Mouse (Mus musculus) megakaryocyte, embryonic 14.5 days (primary cell): ENCODE data around the gene Gramd1b.

Experiments
- FLI1 ChIP-seq: IDR thresholded peaks from 2 replicates; pipeline ENCODE4 v1.6.1; 2012; ENCODE audit warnings: low read length, inconsistent platforms, mixed read lengths
- GATA1 ChIP-seq: IDR thresholded peaks from 3 replicates; pipeline ENCODE4 v1.6.1; 2012; ENCODE audit warnings: mixed read lengths, low read length, inconsistent platforms, borderline replicate concordance

DNA sequence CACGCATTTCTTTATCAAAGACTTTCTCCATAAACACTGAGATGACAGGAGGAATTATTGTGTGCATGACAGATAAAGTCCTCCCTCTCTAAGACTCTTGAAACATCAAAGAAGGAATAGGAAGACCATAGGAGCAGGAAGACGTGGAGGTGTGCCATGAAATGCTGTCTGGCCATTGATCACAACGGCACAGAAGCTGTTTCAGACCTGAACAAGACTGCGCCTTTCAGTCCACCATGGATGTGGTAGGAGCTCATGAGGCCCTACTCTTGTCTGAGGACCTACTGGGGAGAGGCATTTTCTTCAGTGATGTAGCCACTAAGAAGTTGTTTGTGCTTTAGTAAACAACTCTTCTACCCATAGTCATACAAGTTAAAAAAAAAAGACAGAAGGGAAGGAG lies 238.7 kb downstream of the Gramd1b start:
- no peak for TF ChIP-seq GATA1
- TF ChIP-seq FLI1: no peak
